Mouse (Mus musculus) mesoderm, embryonic 11.5 days (tissue): ENCODE data around the gene Epb41l1.

Source experiments
- DNase-seq: peaks from one replicate; pipeline ENCODE4 v3.0.0-alpha.2; 2012; ENCODE audit warnings: low read depth, low spot score

Epb41l1 gene

GRCm38 (mm10) chr2:156423672-156424071 lies 3.0 kb downstream of the Epb41l1 start:
- no peak for DNase-seq

DNA sequence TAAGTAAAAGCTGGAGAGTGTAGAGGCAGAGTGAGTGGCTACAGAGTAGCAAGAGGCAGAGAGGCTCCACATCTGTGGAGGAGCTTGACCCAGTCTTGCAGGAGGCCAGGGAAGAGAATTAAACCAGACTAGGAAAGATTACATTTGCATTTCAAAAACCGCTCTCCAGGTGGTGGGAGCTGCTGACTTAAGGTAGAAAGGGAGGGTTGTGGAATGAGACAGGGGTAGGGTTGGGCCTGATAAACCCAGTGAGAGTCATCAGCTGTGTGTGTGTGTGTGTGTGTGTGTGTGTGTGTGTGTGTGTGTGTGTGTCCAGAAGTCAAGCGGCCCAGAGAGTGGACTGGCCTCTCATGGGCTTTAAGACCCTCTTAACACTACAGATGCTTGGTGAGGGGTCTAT lies 4.9 kb downstream of the Epb41l1 start:
- no peak for DNase-seq

DNA sequence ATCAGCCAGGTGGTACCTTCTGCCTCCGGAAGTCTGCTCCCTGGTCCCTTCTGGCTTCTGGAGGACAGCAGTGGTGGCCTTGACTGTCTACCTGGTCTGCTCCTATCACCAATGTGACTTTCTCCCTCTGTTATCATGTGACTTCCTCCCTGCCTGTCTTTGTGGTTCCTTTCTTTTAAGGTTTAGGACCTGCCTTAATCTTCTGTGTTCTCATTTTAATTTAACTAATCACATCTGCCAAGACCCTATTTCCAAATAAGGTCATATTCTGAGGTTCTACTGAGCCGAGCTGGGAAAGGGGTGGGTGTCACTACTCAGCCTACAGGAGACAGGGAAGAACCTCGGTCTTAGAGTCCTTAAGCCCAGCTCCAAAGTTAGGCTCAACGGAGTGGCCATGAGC lies 5.4 kb downstream of the Epb41l1 start:
- no peak for DNase-seq

GRCm38 (mm10) chr2:156429836-156430235 lies 9.1 kb downstream of the Epb41l1 start:
- no peak for DNase-seq

- DNase-seq, result no peak
Observed at GRCm38 (mm10) chr2:156430326-156430725, 9.6 kb downstream of the Epb41l1 start.

DNA sequence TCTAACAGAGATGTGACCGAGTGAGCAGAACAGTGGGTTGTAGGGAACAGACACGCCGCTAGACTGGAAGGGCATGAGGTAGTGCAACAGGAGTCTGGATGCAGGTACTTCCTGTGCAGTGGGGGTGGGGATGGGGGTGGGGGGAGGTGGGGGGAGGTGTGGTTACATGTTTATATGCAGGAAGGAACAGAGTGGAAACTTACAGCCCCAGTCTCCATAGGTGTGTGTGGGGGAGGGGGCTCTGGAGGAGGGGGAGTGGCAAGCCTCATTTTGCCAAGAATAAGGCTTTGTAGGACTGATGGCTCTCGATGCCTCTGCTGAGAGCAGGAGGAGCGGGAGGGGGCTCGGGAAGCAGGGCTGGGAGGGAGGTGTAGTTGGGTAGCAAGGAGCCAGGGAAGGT lies 10.7 kb downstream of the Epb41l1 start:
- no peak for DNase-seq

DNA sequence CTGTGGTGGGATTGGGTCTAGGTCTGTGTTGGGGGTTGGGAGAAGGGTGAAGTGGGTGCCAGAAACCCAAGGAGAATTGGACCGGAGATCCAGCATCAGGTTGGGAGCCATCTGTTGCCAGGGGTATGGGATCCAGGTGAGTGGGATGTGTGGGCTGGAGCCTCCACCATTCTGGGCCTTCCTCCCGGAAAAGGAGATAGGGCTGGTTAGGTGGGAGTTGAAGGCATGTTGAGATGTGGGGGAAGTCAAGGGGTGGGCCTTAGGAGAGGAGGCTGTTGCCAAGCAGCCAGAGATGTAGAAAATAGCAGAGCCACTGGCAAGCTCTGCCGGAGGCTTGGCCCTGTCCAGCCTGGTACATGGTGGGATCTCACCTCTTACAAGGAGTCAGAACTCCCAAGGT lies 11.4 kb downstream of the Epb41l1 start:
- DNase-seq, result no peak

DNA sequence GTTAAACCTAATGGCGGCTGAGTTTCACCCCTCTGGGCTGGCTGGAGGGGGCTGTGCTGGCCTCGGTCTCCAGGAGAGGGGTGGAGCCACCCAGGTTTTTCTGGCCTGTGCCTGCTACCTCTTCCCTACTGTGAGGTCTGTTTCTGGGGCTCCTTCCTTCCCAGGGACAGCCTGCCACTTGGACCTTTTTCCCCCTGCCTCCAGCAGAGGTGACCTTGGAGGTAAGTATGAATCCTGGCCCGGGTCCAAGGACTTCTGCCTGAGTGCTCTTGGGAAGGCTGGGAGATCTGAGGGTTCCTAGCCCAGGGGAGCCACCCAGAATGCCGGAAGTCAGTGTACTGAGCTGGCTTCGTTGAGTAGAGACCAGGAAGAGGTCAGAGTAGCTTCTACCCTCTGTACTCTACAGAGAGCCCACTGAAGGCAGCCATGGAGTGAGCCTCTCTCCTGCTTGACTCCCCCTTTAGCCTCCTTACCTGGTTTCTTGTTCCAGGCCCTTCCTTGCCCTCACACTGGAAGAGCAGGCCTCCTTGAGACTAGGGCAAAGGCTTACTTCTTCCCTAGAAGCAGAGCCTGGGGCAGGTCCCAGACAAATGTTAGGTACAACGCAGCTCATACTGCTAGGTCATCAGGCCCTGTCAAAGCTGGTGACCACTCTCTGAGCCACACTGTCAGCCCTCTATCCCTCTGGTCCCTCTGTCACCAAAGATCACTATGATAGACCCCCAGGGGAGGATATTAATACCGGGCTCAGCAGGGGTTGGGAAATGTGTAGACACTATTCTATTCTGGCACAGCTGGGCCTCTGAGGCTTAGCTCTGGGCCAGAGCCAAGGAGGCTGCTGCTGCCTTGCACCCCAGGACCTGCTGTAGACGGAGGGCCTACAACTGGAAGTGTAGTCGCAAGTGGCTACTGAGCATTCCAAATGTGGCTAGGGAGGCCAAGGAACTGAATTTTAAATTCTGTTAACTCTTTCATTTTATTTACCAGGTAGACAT lies 12.5 kb downstream of the Epb41l1 start:
- no peak for DNase-seq

DNA sequence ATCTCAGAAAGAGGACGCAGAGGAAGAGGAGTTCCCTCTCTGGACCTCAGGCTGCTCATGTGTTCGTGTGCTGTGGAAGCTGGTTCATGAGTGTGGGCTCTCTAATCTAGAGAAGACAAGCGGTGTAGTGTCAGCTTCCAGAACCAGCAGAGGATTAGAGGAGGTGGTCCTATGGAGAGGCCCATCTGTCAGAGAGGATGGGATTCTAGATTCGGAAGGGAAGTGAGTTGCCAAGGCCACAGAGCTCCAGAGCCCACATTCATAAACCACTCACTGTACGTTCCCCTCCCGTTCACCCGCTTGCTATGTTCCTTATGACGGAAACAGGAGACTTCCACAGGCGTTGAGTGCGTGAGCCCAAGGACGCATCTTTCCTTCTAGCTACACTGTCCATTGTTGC lies 16.9 kb downstream of the Epb41l1 start:
- DNase-seq, result no peak

GRCm38 (mm10) chr2:156439666-156440462 lies 19.2 kb downstream of the Epb41l1 start:
- peak; percentile 64 for DNase-seq

GRCm38 (mm10) chr2:156441909-156442308 lies 21.2 kb downstream of the Epb41l1 start:
- no peak for DNase-seq

GRCm38 (mm10) chr2:156443323-156443722 lies 22.6 kb downstream of the Epb41l1 start:
- no peak for DNase-seq

DNA sequence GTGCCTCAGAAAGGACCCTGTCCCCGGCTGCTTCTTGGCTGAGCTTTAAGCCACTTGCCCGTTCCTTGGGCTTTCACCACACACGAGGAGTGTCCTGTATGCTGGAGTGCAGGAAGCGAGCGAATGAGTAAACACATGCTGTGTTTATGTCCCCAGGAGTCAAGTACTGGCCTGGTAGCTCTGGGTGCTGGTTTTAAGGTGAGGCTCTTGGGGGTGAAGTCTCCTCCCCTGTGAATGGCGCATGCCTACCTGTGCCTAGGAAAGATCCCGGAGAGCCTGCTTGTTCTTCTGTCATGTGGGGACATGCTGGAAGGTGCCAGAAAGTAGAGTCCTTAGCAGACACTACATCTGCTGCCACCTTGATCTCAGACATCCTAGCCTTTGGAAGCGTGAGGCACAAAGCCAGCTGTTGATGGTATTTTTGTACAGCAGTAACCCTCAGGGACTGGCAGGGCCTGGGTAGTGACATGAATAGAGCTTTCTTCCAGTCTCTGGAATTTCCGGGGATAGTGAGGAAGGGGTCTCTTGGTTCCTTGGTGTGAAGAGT lies 25.9 kb downstream of the Epb41l1 start:
- DNase-seq, result no peak

GRCm38 (mm10) chr2:156447413-156448295 lies 26.9 kb downstream of the Epb41l1 start:
- DNase-seq, result no peak

DNA sequence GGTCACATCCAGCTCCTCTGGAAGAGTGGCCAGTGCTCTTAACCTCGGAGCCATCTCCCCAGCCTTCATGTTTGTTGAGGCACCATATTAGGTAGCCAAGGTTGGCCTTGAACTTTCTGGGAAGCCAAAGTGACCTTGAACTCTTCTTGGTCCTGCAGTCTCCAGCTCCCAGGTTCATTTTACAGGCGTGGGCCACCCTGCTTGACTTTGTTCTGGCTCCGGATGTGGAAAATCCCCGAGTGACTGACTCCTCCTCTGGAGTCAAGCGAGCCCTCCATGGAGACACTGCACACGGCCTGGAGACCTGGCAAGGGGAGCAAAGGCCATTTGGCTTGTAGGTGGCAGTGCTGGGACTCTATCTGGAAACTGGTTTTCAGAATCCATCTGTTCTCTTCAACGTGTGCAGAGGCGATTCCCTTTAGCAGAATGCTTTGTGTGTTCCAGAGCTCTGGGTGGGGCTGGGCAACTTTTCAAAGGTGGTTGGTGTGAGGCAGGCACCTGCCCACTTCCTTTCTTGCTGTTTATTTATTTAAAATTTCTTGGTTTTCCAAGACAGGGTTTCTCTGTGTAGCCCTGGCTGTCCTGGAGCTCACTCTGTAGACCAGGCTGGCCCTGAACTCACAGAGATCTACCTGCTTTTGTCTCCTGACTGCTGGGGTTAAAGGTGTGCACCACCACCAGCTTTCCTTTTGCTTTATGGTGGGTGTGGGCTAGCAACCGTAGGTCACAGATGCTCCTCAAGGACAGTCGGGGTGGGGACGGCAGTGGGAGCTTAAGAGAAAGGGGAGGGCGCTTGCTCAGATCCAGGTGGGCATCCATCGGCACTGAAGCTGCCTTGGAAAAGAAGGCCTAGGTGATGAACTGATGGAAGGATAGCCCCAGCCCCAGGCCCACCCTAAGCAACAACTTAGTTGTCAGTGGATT lies 30.8 kb downstream of the Epb41l1 start:
- no peak for DNase-seq

DNA sequence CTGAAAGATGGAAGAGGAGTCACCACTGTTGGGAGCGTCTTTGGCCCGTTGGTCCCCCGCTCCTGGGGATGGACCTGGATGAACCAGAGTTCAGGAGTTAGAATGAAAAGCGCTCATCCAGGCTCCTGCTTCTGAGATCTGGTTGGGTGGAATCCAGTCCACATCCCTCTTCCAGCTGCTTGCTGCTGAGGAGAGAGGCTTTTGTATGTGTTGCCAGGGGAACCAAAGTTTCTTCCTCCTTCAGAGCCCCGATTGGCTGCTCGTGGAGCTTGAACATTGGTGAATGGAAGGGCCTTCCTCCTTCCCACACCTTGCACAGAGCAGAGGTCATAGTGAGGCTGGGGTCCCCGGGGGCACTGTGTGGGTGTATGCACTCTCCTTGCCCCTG lies 31.4 kb downstream of the Epb41l1 start:
- no peak for DNase-seq

DNA sequence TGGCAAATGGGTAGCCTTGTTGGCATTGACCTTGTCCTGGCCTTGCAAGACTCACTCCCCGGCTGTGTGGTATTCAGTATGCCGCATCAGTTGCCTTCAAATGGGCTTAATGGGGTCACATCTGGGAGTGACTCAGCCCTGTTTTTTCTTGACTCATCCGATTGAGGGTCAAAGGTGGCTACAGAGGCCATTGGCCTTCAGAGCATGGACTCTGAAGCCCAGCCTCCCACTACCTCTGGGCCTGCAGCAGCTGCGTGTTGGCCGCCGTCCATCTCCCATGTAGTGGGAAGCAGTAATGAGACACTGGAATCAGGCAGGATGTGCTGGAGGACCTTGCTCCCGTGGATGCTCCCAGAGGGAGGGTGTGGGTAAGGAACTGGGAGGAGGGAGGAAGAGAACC lies 33.1 kb downstream of the Epb41l1 start:
- DNase-seq, result no peak

GRCm38 (mm10) chr2:156455508-156456108 lies 34.9 kb downstream of the Epb41l1 start:
- DNase-seq, result no peak

DNA sequence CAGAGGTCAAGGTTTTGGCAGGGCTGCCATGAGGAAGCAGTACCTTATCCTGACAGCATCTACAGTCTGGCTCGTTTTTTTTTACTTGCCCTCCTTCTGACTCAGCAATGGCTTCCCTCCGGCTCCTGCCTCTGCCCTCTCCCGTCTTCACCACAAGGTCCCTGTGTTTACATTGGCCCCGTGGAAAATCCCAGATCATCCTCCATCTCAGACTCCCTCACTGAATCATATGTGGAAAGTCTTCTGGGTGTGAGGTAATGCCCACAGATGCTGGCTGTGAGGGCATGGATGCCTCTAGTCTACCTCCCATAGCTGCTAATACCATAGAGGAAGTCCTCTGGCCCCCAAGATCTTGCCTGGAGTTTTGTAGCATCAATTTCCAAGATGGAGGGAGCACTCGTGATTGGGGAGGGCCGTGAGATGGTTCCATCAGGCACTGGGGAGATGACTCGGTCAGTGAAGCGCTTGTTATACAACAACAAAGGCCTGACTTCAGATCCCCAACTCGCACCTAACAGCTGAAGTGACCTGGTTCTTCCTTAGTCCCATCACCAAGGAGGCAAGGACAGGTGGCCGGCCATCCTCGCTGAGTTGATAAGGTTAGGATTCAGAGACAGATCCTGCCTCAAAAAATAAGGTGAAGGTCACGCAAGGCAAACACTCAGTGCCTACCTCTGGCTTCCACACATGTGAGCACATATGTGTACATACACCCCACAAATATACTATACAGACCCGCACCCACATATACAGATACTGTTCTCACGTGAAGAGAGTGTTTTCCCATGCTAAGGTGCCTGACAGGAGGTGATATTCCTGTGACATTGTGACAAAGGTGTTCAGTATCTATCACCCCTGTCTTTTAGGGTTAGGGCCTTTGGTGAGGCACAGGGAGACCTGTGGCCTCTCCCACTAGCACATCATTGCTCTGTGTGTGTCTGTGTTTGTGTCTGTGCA lies 36.0 kb downstream of the Epb41l1 start:
- DNase-seq, result no peak
